Mouse (Mus musculus): ENCODE data around the gene 3110082I17Rik.

Gene 3110082I17Rik

DNA sequence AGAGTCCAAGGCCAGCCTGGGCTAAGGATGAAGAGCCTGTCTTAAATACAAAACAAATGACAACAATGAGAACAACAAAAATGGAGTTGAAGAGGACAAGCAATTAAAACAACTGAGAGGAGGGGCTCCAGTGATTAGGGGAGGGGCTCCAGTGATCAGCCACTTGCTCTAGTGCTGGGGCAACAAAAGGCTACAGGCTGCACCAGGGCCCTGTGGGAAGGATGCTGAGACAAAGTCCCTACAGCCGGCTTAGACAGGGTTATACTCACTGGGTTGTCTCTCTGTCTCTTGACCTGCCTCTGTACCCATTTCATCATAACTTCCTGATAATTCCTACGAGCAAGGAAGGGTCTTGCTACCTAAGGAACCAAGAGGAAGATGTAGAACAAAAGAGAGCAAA is 42.2 kb downstream of the 3110082I17Rik start:
- DNase-seq (ENCODE audit: low spot score): no peak

DNA sequence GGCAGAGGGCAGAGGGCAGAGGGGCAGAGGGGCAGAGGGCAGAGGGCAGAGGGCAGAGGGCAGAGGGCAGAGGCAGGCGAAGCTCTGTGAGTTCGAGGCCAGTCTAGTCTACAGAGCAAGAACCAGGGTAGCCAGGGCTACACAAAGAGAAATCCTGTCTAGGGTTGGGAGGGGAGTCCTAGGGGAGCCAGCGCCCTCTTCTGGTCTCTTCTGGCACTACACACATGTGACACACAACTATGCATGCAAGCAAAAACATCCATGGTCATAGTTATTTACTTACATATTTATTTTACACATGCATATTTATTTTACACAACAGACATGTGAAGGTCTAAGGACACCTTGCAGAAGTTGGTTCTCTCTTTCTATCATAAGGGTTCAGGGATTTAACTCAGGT is 42.8 kb downstream of the 3110082I17Rik start:
- DNase-seq (ENCODE audit: low spot score): no peak

DNA sequence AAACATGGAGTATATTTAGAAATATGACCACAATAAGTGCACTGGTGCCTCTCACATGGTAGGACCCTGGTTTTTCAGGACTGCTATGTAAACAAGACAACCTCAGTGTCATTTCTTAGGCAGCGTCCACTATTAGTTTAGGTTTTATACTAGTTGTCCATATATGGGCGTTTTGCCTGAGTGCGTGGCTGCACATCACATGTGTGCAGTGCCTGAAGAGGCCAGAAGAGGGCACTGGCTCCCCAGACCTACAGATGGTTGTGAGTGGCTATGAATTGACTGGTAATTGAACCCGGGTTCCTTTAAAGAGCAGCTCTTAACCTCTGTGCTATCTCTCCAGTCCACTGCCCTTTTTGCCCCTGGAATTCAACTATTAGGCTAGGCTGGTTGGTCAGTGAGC is 43.4 kb downstream of the 3110082I17Rik start:
- no peak for DNase-seq (ENCODE audit: low spot score)

DNA sequence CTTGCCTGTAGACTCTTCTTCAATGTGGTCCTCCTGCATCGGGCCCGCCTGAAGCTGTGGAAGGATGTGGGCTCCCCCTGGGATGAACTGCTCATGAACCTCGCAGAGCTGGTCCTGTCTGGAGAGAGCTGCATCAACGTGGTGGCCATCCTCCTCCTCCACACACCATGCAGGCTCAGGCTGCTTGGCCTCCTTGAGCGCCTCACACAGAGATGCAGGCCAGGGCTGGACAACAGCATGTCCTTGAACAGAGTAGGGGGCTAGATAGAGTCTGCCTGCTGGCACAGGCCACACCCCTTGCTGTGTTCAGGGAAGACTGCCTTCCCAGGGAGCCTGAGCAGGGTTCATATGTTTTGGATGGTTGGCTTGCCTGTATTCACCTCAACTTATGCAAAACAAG is 45.3 kb downstream of the 3110082I17Rik start:
- DNase-seq (ENCODE audit: low spot score): no peak

DNA sequence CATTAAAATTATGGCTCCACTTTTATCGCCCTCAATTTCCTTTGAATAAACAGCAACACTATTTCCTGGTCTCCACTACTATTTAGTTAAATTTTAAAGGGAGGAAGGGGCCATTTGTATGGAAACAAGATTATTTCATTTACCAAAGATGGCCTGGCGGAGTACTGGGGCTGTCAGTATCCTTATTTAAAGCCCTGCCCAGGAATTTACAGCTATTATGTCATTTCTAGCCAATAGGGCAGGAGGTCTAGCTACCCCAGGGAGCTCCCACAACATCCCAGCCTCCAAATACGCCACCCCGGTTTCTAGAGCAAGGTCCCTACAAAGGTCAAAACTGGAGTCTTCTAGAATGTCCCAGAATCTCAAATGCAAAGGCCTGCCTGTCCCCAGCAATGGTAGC is 46.8 kb downstream of the 3110082I17Rik start:
- DNase-seq (ENCODE audit: low spot score): no peak

DNA sequence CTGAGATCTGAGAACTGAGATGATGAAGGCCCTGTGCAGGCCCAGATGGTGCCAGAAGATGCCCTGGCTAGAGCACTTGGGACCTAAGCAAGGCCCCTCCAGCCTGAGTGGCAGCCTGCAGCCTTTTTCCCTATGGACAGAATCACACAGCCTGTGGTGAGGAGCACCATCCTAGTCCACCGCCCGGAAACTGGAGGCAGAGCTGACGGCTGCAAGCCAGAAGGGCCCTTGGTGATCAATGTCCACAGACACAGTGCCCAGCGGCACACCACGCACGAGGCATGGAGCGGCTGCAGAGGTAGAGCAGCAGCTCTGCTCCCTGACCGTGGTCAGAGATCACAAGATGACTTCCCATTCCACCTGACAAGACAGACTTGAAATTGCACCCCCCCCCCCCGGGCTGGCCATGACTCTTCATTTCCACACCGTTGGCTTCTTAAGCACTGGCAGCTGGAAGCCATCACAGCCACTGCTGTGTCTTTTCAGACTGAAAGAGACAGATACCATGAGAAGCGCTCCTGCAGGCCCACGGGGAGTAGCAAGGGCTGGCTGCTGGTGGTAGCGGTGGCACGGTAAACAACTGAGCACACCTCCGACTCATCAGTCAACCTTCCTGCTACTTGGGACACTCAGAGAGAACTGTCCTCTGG is 48.5 kb downstream of the 3110082I17Rik start:
- DNase-seq (ENCODE audit: low spot score): no peak

DNA sequence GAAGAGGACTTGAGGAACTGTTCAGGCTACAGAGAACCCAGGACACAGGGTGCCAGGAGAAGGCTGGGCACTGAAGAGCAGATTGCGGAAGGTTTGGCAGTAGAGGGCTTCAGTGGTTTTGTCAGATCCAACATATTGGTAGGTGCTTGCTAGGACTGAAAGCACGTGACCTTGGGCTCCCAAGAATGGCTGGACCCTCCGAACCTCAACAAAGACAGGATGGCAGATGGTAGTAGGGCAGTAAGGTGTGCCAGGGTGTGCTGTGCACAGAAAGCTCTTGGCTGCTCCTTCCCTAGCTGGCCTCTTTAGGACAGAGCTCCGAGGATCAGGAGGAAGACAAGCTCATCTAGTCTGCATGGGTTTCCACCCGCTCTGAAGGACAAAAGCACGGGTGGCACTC is 49.2 kb downstream of the 3110082I17Rik start:
- no peak for DNase-seq (ENCODE audit: low spot score)

DNA sequence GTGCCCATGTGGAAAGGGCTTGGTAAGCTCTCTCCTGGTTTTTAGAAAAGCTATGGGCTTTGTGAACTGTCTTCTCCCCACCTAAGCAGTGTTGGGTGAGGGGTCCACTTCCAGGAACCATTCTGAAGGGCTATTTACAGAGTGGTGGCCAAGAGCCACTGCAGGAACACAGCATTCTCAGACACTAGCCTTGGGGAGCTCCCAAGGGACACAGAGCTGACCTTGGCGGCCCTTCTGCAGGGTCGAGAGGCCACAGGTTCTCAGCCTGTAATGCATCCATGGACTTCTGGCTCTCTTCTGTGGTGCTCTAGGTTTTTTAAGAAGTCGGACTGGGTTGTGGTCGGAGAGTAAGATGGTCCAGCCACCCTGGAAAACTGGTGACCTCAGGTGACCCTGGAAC is 50.3 kb downstream of the 3110082I17Rik start:
- no peak for DNase-seq (ENCODE audit: low spot score)

DNA sequence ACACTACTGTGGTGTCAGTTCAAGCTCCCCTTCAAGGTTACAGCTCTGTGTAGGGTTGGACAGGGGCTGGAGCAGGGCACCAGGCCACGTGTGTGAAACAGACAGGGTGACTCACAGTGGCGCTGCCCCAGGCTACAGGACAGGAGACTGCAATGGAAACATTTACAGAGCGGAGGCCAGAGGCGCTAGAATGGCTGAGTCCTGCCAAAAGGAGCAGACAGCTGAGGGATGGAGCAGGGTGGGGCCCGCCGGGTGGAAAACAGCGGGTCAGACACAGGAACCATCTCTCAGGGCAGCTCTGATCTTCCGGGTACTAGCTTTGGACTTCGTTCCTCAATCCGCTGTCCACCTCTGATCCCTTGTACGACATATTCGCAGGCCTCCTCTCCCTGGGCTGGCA is 50.9 kb downstream of the 3110082I17Rik start:
- no peak for DNase-seq (ENCODE audit: low spot score)

DNA sequence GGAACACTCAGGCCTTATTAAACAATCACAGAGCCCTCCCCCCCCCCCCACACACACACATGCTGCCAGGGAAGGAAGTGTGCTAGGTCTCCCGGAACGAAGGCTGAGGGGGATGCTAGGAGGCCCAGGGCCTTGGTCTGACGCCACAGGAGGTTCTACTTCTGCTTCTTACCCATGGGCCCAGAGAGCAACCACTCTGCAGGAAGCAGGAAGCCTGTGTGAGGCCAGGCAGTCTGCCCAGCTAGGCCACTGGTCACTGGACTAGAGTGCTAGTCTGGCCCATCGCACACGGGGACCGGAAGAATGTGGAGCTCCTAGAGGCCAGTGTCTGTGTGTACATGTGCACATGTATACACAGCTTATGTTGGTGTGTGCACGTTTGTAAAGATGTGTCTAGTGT is 51.8 kb downstream of the 3110082I17Rik start:
- DNase-seq (ENCODE audit: low spot score): no peak

DNA sequence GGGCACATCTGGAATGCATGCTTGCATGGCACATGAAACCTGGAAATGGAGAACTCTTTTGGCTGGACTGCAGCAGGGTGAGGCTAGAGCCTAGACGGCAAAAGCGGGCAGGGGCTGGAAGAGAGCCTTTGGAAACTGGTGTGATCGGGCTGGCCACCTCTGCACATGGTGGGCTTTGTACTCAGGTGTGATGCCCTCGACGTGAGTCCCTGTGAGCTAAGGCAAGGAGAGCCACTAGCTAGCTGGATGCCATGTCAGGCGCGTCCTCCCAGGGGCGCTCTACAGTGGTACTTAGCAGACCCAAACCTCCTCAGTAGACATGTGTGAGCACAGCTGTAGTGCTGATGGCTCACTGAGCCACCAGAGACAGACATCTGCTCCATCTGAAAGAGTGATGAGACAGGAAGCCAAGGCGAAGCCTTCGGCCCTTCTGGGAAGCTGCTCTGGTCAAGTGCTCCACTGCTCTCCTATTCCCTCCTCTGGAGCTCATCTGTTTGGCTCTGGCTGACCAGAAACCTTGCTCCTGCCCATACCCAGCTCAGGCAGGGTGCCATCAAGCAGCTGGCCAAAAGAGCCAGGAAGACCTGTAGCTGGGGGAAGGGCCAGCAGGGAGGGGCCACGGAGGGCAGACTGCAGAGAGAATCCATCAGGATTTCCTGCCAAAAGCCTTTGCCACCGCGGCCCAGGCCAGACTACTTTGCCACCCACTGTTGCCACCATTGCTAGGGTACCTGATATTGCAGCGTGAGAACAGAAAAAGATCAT is 53.0 kb downstream of the 3110082I17Rik start:
- no peak for DNase-seq (ENCODE audit: low spot score)

DNA sequence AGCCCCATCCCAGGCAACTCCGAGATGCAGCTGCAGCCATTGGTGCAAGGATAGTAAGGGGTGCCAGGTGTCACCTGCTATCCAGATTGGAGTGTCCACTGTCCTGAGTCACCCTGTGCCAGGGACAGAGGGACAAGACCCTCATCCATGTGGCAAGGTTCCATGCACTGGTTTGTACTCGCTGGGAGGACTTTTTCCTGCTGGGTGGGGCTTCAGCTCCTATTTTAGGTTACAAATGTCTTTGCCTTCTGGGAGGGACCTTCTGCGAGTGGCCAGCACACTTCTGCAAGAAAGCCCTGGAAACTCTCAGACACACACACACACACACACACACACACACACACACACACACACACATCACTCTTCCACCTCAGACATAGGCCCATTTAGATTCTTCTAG is 54.4 kb downstream of the 3110082I17Rik start:
- DNase-seq (ENCODE audit: low spot score): no peak

DNA sequence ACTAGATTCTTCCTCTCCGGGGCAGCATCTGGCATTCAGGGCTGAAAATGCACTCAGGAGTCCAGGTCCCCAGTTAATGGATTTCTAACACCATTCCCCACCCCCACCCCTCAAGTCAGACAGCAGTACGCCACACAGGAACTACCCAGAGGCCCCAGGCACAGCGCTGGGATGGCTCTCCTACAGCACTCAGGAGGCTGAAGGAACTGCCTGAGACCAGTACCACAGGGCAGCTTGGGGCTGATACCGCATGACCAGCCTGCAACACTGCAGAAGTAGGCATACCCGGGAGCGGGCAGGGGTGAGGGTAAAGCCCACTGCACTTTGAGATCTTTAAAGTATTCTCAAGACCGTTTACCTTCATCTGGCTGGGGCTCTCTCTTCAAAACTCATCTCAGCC is 54.8 kb downstream of the 3110082I17Rik start:
- DNase-seq (ENCODE audit: low spot score): peak; percentile 37

DNA sequence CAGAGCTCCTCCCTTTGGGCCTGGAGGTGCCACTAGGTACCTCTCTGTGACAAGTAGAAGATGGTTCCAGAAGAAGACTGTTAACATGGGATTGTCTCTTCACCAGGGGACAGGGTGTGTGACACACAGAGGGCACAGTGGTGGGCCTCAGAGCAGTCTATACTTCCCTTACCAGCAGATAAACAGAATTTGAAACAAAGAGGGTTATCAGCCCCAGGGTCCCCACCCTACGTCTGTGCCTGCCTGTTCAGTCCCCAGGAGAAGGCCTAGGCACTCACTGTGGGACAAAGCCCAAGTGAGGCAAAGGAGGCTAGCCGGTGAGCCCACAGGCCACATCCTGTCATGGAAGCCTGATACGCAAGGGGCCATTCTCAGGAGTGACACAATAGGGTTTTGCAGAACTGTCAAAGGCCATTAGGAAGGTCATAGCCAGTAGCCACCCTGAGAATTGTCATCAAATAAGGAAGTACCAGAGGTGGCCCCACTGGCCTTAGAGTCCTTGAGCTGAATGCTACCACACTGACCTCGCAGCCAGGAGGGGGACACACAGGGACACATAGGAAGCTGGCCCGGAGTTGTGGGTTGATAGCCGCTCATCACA is 55.4 kb downstream of the 3110082I17Rik start, which contains the start of gene C130050O18Rik:
TSS of gene C130050O18Rik (plus strand) at position 480 of the 601 bp plus-strand sequence.
- no peak for DNase-seq (ENCODE audit: low spot score)

DNA sequence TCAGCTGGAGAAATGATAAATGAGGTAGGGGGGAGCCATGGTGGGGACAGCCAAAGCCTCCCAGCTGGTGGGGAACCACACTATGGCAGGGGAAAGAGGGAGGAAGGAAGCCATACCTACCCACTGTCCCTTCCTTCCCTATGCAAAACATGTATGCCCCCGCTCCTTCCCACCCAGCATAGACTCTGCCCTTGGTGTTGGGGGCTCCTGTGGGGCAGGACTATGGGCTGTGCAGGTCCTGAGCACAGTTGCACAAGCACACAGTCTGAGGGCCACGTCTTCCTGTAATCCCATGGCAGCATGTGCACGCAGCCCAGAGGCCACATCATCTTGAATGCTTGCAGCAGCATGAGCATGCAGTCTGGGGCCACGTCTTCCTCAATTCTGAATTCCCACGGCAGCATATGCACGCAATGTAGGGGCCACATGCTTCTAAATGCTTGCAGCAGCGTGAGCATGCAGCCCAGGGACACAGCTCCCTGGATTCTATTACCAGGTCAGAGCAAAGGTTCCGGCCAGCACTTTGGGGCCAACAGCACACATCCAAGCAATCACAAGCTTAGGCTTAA is 56.6 kb downstream of the 3110082I17Rik start:
- DNase-seq (ENCODE audit: low spot score): no peak

DNA sequence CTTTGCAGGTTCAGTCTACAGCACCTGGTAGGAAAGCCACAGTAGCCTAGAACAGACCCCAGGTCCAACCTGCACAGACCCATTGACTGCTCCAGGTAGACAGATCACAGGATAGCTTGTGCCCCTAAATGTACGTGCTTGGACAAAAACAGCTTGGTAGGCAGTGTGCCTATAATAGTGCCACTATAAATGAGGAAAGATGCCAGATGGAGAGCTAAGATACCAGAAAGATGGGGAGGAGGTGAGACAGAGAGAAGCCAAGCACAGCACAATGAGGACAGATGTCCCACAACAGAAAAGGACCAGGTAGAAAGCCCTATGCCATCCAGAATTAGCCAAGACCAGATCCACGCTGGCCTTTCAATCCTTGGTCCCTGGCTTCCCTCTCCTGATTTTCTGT is 58.2 kb downstream of the 3110082I17Rik start:
- DNase-seq (ENCODE audit: low spot score): no peak

DNA sequence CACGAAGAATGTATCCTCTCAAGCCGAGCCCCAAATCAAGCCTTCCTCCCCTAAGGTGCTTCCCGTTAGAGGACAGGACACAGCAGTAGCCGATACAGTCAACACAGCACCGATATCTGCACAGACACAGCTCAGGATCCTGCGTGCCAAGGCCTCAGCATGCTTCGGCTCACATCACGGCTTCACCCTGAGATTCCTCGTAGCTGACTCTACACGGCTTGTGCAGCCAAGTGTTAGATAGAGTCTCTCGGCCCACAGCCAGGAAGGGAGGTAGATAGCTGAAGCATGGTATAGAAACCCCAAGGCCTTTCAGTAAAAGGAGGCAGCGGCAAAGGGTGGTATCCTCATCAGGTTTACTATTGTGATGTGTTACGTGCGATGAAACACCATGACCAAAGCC is 60.3 kb downstream of the 3110082I17Rik start:
- no peak for DNase-seq (ENCODE audit: low spot score)

DNA sequence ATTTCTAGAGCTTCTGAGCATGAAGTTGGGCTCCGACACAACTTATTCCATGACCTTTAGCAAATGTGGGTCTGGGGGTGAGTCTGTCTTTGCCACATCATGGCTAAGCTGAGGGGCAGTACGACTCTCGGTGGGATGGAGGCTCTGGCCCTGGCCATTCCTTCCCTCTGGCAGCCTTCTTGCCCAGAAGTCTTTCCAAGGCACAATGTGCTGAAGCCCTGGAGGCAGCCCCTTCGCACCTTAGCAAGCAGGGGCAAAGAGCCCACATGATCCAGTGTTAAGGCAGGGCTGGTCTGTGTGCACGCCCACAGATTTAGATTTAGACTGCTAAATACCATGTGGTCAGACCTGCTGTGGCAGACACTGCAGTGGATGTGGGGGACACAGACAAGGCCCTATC is 61.5 kb downstream of the 3110082I17Rik start:
- DNase-seq (ENCODE audit: low spot score): no peak

DNA sequence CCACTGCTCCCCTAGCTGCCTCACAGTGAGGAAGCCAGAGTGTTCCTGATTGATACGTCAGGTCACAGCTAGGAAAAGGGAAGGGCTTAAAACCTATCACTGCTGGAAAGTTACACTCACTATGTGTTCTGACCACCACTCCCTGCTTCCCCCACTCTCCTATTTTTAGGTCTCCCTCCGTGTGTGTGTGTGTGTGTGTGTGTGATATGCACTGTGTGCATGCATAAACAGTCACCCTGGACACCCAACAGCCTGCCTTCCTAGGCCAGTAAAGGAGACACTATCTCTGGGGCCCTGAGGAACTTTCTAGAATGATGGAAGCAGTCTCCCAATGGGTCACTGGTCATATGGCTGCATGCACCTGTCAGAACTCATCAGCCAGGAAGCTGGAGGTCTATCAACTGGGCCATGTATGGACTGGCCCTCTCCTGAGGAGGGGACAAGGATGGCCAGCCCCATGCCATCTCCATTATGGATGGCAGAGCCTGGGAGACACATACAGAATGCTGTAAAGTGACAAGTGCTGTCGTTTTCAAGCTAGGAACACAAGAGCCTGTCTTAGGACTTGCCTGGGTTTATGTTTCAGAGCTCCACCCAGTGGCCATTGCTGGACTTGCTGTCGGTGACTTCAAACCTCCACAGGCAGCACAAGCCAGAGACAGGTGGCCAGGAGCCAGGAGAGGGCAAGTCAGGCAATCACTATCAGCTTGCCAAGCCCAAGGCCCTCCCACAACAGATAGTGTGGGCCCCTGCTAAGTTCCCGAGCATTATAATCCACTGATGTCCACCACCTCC is 62.2 kb downstream of the 3110082I17Rik start:
- DNase-seq (ENCODE audit: low spot score): peak; percentile 91

DNA sequence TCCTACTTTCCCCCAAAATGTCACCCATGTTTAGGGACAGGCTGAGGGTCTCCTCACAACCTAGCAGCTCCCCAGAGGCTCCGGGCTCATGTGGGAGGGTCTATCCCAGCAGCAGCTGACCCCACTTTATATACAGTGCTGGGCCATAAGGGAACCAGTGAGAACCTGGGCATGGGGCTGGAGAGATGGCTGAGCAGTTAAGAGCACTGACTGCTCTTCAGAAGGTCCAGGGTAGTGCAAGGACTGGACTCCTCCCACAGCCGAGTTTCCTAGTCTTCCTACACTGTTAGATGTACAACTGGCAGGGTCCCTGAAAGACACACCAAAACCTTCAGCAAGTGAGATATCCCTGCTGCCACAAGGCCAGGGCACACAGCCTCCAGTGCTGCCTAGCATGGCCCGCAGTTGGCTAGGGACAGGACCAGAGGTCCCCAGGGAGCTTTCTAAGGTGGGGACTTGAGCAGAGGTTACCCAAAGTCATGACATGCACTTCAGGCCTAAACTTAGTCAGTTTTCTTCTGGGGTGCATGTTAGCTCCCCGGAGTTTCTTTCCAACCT is 62.9 kb downstream of the 3110082I17Rik start:
- no peak for DNase-seq (ENCODE audit: low spot score)

DNA sequence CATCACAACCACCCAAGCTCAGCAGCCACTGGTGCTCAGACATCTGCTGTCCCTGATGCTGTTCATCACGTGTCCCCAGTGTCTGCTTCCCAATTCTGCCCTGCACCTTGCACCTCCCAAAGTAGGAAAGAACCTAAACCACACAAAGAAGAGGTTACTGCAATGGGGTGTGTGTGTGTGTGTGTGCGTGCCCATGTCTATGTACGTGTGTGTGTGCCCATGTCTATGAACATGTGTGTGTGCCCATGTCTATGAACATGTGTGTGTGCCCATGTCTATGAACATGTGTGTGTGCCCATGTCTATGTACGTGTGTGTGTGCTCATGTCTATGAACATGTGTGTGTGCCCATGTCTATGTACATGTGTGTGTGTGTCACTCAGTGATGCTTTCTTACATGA is 64.8 kb downstream of the 3110082I17Rik start:
- no peak for DNase-seq (ENCODE audit: low spot score)

DNA sequence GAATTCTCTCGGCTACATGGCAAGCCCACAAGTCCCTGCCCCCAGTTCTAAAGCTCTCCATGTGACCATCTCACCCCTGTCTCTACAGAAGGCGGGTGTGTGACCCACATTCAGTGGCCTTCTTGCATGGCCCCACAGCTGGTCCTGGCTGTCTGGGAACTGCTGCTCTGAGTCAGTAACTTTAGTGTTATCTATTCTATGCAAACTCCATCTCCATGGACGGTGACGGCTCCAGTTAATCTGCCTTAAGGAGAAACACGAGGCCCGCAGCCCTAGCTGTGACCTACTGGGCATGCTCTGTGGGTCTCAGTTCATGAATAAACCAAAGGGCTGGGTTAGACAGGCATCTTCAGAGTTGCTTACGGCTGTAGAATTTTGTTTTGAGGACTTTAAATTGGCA is 65.9 kb downstream of the 3110082I17Rik start:
- DNase-seq (ENCODE audit: low spot score): no peak

Data from retina, embryonic 14.5 days (tissue).